Mouse (Mus musculus) ES-Bruce4 (cell line): Measurements from ENCODE around the gene Efna1. TPM values are rescaled to one million over a fixed set of nuclear protein-coding genes. Genes with fewer than 3 reads are reported as not detected.

Source experiments
- H3K27ac ChIP-seq: 2 replicates; pipeline ENCODE4 v1.5.1; 2012; ENCODE audit warnings: low read length, inconsistent platforms; ENCODE audit not compliant: insufficient read depth
- H3K27me3 ChIP-seq: 2 replicates; pipeline ENCODE4 v1.6.1; 2012; ENCODE audit warnings: mild to moderate bottlenecking, low read length, inconsistent platforms; ENCODE audit not compliant: control insufficient read depth, poor library complexity, insufficient read depth, severe bottlenecking
- H3K36me3 ChIP-seq: 2 replicates; pipeline ENCODE4 v1.6.1; 2012; ENCODE audit warnings: inconsistent platforms, mild to moderate bottlenecking, low read length, moderate library complexity; ENCODE audit not compliant: control insufficient read depth, poor library complexity, insufficient read depth, severe bottlenecking
- H3K4me1 ChIP-seq: one replicate; pipeline ENCODE4 v1.8.1; 2011; ENCODE audit warnings: low read length; ENCODE audit not compliant: control insufficient read depth, insufficient read depth
- H3K4me3 ChIP-seq: 2 replicates; pipeline ENCODE4 v1.5.1; 2011; ENCODE audit warnings: low read depth, mild to moderate bottlenecking, low read length
- H3K9ac ChIP-seq: 2 replicates; pipeline ENCODE4 v1.6.1; 2012; ENCODE audit warnings: low read depth, mild to moderate bottlenecking, inconsistent platforms; ENCODE audit not compliant: poor library complexity, severe bottlenecking
- H3K9me3 ChIP-seq: replicated peaks from 2 replicates; pipeline ENCODE4 v1.6.1; 2012; ENCODE audit warnings: mild to moderate bottlenecking, low read length, inconsistent platforms; ENCODE audit not compliant: control insufficient read depth, poor library complexity, insufficient read depth, severe bottlenecking
- CTCF ChIP-seq: IDR thresholded peaks from one replicate; pipeline ENCODE4 v1.8.1; 2011; ENCODE audit warnings: low read depth, low read length
- EP300 ChIP-seq: IDR thresholded peaks from 2 replicates; pipeline ENCODE4 v1.6.1; 2011; ENCODE audit warnings: low read depth, low read length; ENCODE audit not compliant: insufficient read depth
- POLR2A ChIP-seq: IDR thresholded peaks from one replicate; pipeline ENCODE4 v1.8.1; 2011; ENCODE audit warnings: low read length; ENCODE audit not compliant: insufficient read depth
- polyA plus RNA-seq: library from polyadenylated mRNA; stranded (reverse); fragments of >200 nt; gene quantifications from 2 replicates; pipeline ENCODE4 v1.2.4, GENCODE M21; 2011; ENCODE audit warnings: low read depth; ENCODE audit not compliant: missing spikeins, insufficient read depth, insufficient read length

Gene Efna1
- polyA plus RNA-seq, 1 experiment, result 8.3 TPM

DNA sequence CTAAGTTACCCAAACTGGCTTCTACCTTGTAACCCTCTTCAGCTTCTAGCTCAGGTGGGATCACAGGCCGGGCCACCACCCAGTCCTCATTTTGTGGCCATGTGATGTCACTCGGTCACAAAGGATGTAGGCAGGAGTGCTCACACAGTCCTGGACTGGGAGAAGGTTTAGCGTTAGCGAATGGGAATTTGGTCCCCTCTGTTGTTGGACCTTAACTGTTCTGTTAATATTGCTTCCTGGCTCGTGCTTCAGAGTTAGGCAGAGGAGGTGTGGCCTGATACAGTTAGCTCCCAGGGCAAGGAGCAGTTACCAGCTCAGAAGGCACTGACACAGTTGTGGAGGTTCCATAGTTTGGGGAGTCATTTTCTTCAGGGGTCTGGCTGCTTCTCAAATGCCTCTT lies 13.3 kb upstream of the Efna1 start:
- Histone ChIP-seq H3K4me1 (no peaks in the 10 kb centered on the region), H3K4me3 (no peak overlapping the region), H3K27me3 (no peaks in the 10 kb centered on the region), H3K27ac (no peak overlapping the region), H3K9me3 (no peaks in the 10 kb centered on the region), H3K36me3 (no peaks in the 10 kb centered on the region), H3K9ac (no peak overlapping the region)
- TF ChIP-seq POLR2A (no peak), EP300 (no peak), CTCF (no peak)

DNA sequence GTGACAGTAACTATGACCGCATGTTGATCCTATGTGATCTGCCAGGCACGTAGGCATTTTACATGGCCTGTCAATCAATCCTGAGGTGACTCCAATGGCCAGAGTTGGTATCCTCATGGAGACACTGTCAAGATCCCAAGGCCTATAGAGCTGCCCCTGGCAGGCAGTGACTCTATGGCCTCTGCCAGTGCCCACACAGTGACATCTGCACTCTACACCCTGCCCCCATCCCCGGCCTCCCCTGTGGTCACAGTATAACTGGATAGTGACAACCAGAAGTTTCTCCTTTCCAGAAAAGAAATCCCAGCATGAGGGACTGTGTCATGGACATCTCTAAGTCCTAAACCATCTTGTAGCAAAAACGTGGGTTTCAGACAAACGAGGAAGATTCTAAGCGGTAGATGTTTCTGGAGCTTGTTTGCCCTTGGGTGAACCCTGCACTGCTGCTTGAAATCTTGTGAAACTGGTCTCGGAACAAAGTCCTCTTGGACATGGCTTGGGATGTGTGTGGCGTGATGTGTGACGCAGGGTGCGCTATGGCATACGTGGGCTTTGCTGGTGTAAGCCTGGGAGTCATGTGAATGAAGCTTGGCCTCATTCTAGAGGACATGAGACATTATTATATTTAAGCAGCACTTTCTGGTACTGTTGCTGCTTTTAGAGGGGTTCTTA lies 12.4 kb upstream of the Efna1 start:
- Histone ChIP-seq H3K9me3 (no peaks in the 10 kb centered on the region), H3K4me3 (no peak overlapping the region)
- TF ChIP-seq CTCF (no peak), POLR2A (no peak), EP300 (no peak)

DNA sequence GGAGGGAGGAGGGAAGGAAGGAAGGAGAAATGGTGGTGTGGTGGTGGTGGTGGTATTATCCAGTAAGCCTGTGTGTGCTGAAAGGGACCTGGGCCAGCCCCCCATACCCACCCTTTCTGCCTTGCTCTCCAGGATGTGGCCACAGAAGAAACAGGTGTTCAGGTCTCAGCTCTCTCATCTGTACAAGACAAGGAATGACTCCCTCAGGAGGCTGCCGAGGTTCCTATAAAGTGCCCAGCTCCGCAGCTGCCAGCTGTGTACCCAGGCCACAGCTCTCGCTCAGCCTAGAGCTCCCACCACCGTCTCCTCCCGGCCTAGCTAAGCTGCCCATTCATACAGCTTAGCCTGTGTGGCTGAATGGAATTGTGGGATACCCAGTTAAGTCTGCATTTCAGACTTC lies 11.4 kb upstream of the Efna1 start:
- no peaks in the 10 kb centered on the region for H3K9me3 ChIP-seq
- no peak overlapping the region for H3K27ac ChIP-seq
- H3K36me3 ChIP-seq, result no peaks in the 10 kb centered on the region
- TF ChIP-seq EP300 (no peak), CTCF (no peak)
- no peaks in the 10 kb centered on the region for H3K4me1 ChIP-seq
- no peak overlapping the region for H3K9ac ChIP-seq
- H3K27me3 ChIP-seq, result no peaks in the 10 kb centered on the region
- H3K4me3 ChIP-seq, result no peak overlapping the region

More for the DNA sequence above, 12.4 kb upstream of the Efna1 start:
- H3K27ac ChIP-seq, result no peak overlapping the region
- H3K4me1 ChIP-seq, result no peaks in the 10 kb centered on the region
- H3K27me3 ChIP-seq, result no peaks in the 10 kb centered on the region
- H3K9ac ChIP-seq, result no peak overlapping the region
- H3K36me3 ChIP-seq, result no peaks in the 10 kb centered on the region

DNA sequence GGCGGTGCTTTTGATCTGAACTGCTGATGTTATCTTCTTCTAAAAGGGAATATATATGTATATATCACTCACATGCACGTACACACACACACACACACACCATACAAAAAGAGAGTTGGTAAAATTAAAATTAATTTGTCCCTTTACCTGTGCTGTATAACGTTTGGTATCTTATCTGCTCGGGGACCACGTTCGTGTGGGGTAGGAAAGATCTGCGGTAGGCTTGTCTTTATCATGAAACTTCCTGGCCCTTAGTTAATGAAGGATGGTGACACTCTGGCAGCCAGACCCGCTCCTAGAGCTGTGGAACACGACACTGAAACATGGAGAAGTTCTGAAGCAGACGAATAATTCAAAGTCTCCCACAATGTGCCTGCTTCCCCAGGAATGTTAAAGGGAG lies 10.9 kb upstream of the Efna1 start:
- H3K4me1 ChIP-seq, result no peaks in the 10 kb centered on the region
- H3K36me3 ChIP-seq, result no peaks in the 10 kb centered on the region
- H3K9ac ChIP-seq, result no peak overlapping the region
- H3K9me3 ChIP-seq, result no peaks in the 10 kb centered on the region
- TF ChIP-seq CTCF (no peak), POLR2A (no peak), EP300 (no peak)
- H3K4me3 ChIP-seq, result no peak overlapping the region
- H3K27me3 ChIP-seq, result no peaks in the 10 kb centered on the region
- H3K27ac ChIP-seq, result no peak overlapping the region

DNA sequence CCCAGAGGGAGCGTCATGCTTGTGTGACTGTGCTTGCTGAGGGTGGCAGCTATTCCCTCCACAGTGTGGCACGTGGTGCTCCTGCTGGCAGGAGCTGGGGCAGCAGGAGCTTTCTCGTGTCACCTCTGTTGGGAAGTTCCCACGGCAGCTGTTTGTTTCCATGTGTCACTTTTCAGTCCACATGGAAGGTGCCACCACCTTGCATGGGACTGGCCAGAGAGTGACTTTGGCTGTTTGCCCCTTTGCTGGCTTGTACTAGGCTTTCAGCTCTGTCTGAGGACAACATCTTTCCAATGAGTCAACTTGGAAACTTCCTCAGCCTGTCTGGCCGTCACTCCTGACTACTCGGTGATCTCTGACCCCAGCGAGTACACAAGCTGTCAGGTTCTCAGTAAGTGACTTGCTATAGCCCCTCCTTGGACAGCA lies 7.6 kb upstream of the Efna1 start:
- no peaks in the 10 kb centered on the region for H3K36me3 ChIP-seq
- H3K9ac ChIP-seq, result no peak overlapping the region
- H3K4me1 ChIP-seq, result peaks cover 2% of the 10 kb centered on the region
- TF ChIP-seq POLR2A, result no peak
- no peak for TF ChIP-seq CTCF
- TF ChIP-seq EP300, result no peak
- no peak overlapping the region for H3K27ac ChIP-seq
- H3K27me3 ChIP-seq, result no peaks in the 10 kb centered on the region
- no peaks in the 10 kb centered on the region for H3K9me3 ChIP-seq
- no peak overlapping the region for H3K4me3 ChIP-seq

DNA sequence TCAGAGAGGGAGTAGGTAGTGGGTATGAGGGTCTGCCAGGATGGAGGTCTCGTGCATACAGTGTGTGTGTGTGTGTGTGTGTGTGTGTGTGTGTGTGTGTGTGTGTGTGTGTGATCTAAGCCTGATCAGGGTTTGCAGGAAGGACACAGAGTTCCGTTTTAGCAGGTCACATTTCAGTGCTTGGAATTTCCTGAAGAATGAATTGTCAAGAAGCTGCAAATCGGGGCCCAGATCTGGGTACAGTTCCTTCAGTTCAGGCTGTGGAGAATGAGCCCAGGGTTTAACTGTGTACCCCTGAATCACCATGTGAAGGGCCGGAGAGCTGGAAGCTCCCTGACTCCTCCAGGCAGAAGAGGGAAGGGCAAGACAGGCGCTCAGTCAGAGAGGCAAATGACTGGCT lies 6.3 kb upstream of the Efna1 start:
- Histone ChIP-seq H3K4me1 (peaks cover 2% of the 10 kb centered on the region), H3K27ac (no peak overlapping the region), H3K4me3 (no peak overlapping the region), H3K36me3 (no peaks in the 10 kb centered on the region), H3K27me3 (no peaks in the 10 kb centered on the region), H3K9ac (no peak overlapping the region), H3K9me3 (no peaks in the 10 kb centered on the region)
- no peak for TF ChIP-seq CTCF
- no peak for TF ChIP-seq EP300
- no peak for TF ChIP-seq POLR2A
